Mouse (Mus musculus): ENCODE measurements around the gene Tbc1d5. TPM values are rescaled to one million over a fixed set of nuclear protein-coding genes. Genes with fewer than 3 reads are reported as not detected.

Gene Tbc1d5
- polyA plus RNA-seq, 1 experiment from 2014 or later = 10.4 TPM

- 93% methylated on average over 2 of the region's 2 CpGs for WGBS
- no peaks in the 10 kb centered on the region for H3K9me3 ChIP-seq
- ATAC-seq (ENCODE audit: low FRiP score, low read depth) = no peak
Measured at GRCm38 (mm10) chr17:50922308-50922707, 256.8 kb downstream of the Tbc1d5 start.

GRCm38 (mm10) chr17:50915216-50915615 lies 263.9 kb downstream of the Tbc1d5 start:
- Histone ChIP-seq H3K36me3 (no peaks in the 10 kb centered on the region; the same call in 1 of the 2 replicates), H3K9me3 (no peaks in the 10 kb centered on the region), H3K27ac (no peak overlapping the region), H3K4me1 (no peaks in the 10 kb centered on the region), H3K27me3 (no peaks in the 10 kb centered on the region), H3K9ac (no peak overlapping the region), H3K4me2 (replicated peaks) (no peak overlapping the region), H3K4me3 (no peak overlapping the region)
- no peak for ATAC-seq (ENCODE audit: low FRiP score, low read depth)
- 93% methylated on average over 2 of the region's 2 CpGs for WGBS

More at GRCm38 (mm10) chr17:50922308-50922707, 256.8 kb downstream of the Tbc1d5 start:
- Histone ChIP-seq H3K4me3 (no peak overlapping the region), H3K27me3 (no peaks in the 10 kb centered on the region), H3K27ac (no peak overlapping the region), H3K36me3 (no peaks in the 10 kb centered on the region), H3K4me2 (replicated peaks) (no peak overlapping the region), H3K4me1 (no peaks in the 10 kb centered on the region), H3K9ac (no peak overlapping the region)

DNA sequence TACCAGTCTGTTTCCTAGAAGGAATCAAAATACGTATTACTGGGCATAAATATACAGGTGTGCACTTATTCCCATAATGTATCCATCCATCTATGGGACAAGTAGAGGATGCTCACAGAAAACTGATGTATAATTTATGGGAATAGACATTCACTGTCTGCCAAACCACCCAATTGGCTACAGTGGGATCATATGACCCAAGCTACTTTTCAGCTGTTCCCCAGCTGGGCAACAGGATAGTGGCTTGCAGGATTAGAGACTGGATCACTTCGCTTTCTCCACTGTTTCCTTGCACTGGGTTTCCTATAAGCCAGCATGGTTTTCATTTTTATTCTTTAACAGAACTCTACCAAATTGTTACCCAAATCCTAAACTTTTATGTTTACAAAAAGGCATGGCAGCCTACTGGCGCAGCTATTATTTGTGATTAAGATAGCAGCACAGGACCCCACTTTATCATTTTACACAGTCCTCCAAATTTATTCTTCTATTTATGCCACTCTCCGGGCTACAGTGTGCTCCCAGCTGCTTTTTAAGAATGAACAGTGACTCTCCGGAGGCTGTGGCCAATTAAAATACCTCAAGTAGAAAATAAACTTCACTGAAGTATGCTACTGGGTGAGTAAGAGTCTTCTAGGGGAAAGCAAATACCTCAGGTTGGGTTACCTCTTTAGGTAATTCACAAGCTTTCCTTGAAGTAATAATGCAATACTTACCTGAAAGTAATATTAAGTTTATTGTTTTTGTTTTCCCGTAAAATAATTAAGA lies 270.4 kb downstream of the Tbc1d5 start:
- Histone ChIP-seq H3K27ac (no peak overlapping the region), H3K27me3 (no peaks in the 10 kb centered on the region), H3K36me3 (no peaks in the 10 kb centered on the region), H3K4me3 (no peak overlapping the region), H3K9me3 (no peaks in the 10 kb centered on the region), H3K4me1 (peaks cover 6% of the 10 kb centered on the region), H3K9ac (no peak overlapping the region), H3K4me2 (replicated peaks) (no peak overlapping the region)
- WGBS = 50% methylated on average over 6 of the region's 6 CpGs
- ATAC-seq (ENCODE audit: low FRiP score, low read depth) = peak; percentile 75

DNA sequence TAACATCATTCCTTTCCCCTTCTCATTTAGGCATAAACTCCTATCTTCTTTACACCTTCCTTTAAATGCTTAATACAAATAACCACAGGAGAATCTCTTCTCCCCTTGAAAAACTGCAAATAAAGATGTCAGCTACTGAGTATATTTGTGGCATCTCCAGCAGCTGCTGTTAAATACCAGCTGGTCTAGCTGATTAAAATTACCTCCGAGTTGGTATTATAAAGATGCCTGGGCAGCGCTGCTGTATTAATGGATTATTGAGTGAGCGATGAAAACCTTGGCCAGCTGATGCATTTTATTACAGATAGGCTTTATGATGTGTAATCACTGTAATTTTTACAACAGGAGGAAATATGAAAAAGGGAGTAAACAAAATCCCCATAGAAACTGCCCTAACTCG lies 271.0 kb downstream of the Tbc1d5 start:
- ATAC-seq (ENCODE audit: low FRiP score, low read depth) = no peak
- H3K36me3 ChIP-seq = no peaks in the 10 kb centered on the region

DNA sequence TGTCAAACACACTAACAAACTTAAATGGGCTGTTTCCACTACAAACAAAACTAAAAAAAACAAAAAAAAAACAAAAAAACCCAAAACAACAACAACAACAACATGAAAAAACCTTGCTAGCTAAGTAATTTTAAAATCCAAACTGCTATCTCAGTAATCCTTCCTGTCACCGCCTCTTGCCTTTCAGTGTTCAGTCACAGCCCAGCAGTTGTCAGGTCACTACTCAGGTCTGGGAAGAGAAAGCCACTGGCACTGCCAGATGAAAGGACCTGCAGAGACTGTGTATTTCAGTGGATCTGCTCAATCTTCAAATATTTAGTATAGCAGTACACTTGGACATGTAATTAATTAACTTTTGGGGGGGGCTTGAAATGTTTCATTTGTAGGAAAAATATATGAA lies 272.5 kb downstream of the Tbc1d5 start:
- Histone ChIP-seq H3K27ac (no peak overlapping the region), H3K9me3 (no peaks in the 10 kb centered on the region), H3K27me3 (no peaks in the 10 kb centered on the region), H3K4me3 (no peak overlapping the region), H3K4me2 (replicated peaks) (no peak overlapping the region), H3K4me1 (peaks cover 6% of the 10 kb centered on the region), H3K9ac (no peak overlapping the region), H3K36me3 (no peaks in the 10 kb centered on the region)
- no peak for ATAC-seq (ENCODE audit: low FRiP score, low read depth)
- 77% methylated on average over 1 of the region's 1 CpGs for WGBS

More for the DNA sequence above, 271.0 kb downstream of the Tbc1d5 start:
- Histone ChIP-seq H3K4me1 (peaks cover 6% of the 10 kb centered on the region), H3K4me2 (replicated peaks) (no peak overlapping the region), H3K9ac (no peak overlapping the region), H3K27me3 (no peaks in the 10 kb centered on the region), H3K27ac (no peak overlapping the region), H3K4me3 (no peak overlapping the region), H3K9me3 (no peaks in the 10 kb centered on the region)
- 62% methylated on average over 4 of the region's 4 CpGs for WGBS

GRCm38 (mm10) chr17:50904463-50904862 lies 274.7 kb downstream of the Tbc1d5 start:
- no peak overlapping the region for H3K9ac ChIP-seq
- H3K4me3 ChIP-seq = no peak overlapping the region
- no peaks in the 10 kb centered on the region for H3K9me3 ChIP-seq
- no peak overlapping the region for H3K27ac ChIP-seq
- peaks cover 6% of the 10 kb centered on the region for H3K4me1 ChIP-seq
- 74% methylated on average over 3 of the region's 3 CpGs for WGBS
- H3K27me3 ChIP-seq = no peaks in the 10 kb centered on the region
- H3K36me3 ChIP-seq = no peaks in the 10 kb centered on the region
- ATAC-seq (ENCODE audit: low FRiP score, low read depth) = no peak
- H3K4me2 ChIP-seq (replicated peaks) = no peak overlapping the region

DNA sequence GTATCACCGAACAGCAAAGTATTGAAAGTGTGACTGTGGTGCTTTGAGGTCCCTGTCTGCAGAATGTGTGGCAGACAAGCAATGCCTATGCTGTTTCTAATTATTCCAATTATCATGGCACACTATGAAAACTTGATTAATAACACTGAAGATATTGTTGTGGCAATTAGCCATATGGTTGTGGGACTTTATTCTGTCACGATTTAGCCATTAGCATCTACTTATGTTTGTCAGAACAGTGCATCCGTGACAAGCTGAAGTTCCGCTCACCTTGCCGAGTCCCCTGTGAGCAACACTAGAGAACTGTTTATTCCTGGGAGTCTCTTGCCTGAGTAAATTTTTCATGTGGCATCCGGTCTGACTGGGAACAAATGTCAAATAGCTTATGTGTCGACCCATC lies 281.3 kb downstream of the Tbc1d5 start:
- H3K9me3 ChIP-seq = no peaks in the 10 kb centered on the region
- no peak overlapping the region for H3K4me3 ChIP-seq
- no peak overlapping the region for H3K4me2 ChIP-seq (replicated peaks)
- H3K4me1 ChIP-seq = no peaks in the 10 kb centered on the region
- H3K9ac ChIP-seq = no peak overlapping the region
- H3K36me3 ChIP-seq = no peaks in the 10 kb centered on the region
- H3K27me3 ChIP-seq = no peaks in the 10 kb centered on the region
- WGBS = 85% methylated on average over 7 of the region's 7 CpGs
- ATAC-seq (ENCODE audit: low FRiP score, low read depth) = no peak
- H3K27ac ChIP-seq = no peak overlapping the region

DNA sequence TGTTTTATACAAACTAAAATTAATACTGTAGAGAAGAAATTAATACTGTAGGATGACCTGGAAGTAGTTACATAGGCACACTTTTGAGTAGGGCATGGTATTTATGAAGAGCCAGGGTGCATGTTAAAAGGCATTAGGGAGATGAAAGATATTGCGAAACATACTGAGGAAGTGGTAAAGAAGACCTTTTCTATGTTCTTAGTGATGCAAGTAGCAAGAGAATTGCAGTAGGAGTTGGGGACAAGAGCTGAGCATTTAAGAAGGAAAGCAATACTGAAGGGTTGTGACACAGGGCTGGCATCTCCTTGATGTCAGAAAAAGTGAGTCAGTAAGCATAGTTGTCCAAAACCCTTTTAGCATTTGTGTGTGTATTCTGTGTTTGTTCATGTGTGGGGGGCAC lies 289.7 kb downstream of the Tbc1d5 start:
- WGBS = 95% methylated on average over 1 of the region's 1 CpGs
- Histone ChIP-seq H3K36me3 (no peaks in the 10 kb centered on the region), H3K4me1 (no peaks in the 10 kb centered on the region), H3K27me3 (no peaks in the 10 kb centered on the region), H3K27ac (no peak overlapping the region), H3K9ac (no peak overlapping the region), H3K4me2 (replicated peaks) (no peak overlapping the region), H3K4me3 (no peak overlapping the region), H3K9me3 (no peaks in the 10 kb centered on the region)
- no peak for ATAC-seq (ENCODE audit: low FRiP score, low read depth)

GRCm38 (mm10) chr17:50879910-50880309 lies 299.2 kb downstream of the Tbc1d5 start:
- Histone ChIP-seq H3K9ac (no peak overlapping the region), H3K36me3 (no peaks in the 10 kb centered on the region), H3K9me3 (no peaks in the 10 kb centered on the region), H3K4me3 (no peak overlapping the region), H3K4me1 (no peaks in the 10 kb centered on the region), H3K27ac (no peak overlapping the region), H3K4me2 (replicated peaks) (no peak overlapping the region), H3K27me3 (no peaks in the 10 kb centered on the region)
- WGBS = 75% methylated on average over 4 of the region's 4 CpGs
- no peak for ATAC-seq (ENCODE audit: low FRiP score, low read depth)

- Histone ChIP-seq H3K4me2 (replicated peaks) (no peak overlapping the region), H3K27ac (no peak overlapping the region), H3K36me3 (no peaks in the 10 kb centered on the region), H3K9ac (no peak overlapping the region), H3K27me3 (no peaks in the 10 kb centered on the region), H3K4me1 (0 out of 2 replicates have a peak, but pooled peaks cover 6% of the 10 kb centered on the region), H3K9me3 (no peaks in the 10 kb centered on the region), H3K4me3 (no peak overlapping the region)
- WGBS = 80% methylated on average over 5 of the region's 5 CpGs
- ATAC-seq (ENCODE audit: low FRiP score, low read depth) = no peak
Measured at GRCm38 (mm10) chr17:50876451-50876850, 302.7 kb downstream of the Tbc1d5 start.

DNA sequence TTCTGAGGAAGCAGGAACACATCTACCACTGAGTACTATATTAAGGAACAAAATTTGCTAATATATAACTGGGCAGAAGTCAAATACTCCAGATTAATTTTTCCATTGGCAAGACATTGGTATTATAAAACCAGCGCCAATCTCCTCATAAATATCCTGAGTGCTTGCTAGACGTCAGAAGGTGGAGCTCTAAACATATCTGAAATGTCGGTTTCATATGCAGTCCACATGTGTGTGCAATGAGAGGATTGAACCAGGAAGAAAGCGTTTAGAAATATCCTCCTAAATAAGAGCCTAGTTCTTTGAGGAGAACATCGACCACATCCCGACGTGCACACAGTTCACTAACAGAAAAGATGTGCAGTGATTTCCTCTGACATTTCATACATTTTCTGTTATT lies 305.1 kb downstream of the Tbc1d5 start:
- no peaks in the 10 kb centered on the region for H3K36me3 ChIP-seq
- WGBS = 51% methylated on average over 7 of the region's 7 CpGs

DNA sequence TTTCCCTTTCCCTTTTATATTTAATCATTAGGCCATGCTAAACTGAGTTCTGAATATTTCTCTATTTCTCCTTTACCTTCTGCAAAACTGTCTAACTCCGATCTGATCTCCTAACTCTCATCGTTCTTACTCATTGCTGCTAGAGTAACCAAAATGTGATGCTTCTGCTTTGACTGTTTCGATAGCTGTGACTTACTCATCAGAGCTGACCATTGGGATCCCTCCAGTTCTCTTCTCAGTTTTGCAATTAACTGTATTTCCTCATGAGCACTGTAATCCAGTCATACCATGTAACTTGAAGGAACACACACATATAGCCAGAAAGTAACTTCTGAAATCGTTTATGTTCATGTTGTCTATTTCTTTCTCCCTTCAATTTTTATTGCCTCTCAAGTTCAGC lies 306.6 kb downstream of the Tbc1d5 start:
- ATAC-seq (ENCODE audit: low FRiP score, low read depth) = no peak
- no peak overlapping the region for H3K4me3 ChIP-seq
- no peaks in the 10 kb centered on the region for H3K9me3 ChIP-seq
- H3K4me2 ChIP-seq (replicated peaks) = no peak overlapping the region
- 0 out of 2 replicates have a peak, but pooled peaks cover 6% of the 10 kb centered on the region for H3K4me1 ChIP-seq
- no peaks in the 10 kb centered on the region for H3K27me3 ChIP-seq
- no peak overlapping the region for H3K9ac ChIP-seq
- H3K27ac ChIP-seq = no peak overlapping the region
- no peaks in the 10 kb centered on the region for H3K36me3 ChIP-seq
- WGBS = 88% methylated on average over 4 of the region's 4 CpGs

More for the DNA sequence above, 305.1 kb downstream of the Tbc1d5 start:
- ATAC-seq (ENCODE audit: low FRiP score, low read depth) = peak; percentile 69; the same call in 1 of the 2 replicates
- H3K9me3 ChIP-seq = no peaks in the 10 kb centered on the region
- H3K27ac ChIP-seq = no peak overlapping the region
- no peak overlapping the region for H3K4me3 ChIP-seq
- no peak overlapping the region for H3K4me2 ChIP-seq (replicated peaks)
- H3K27me3 ChIP-seq = no peaks in the 10 kb centered on the region
- H3K4me1 ChIP-seq = 0 out of 2 replicates have a peak, but pooled peaks cover 6% of the 10 kb centered on the region
- H3K9ac ChIP-seq = no peak overlapping the region

- no peak overlapping the region for H3K27ac ChIP-seq
- H3K9me3 ChIP-seq = no peaks in the 10 kb centered on the region
- H3K36me3 ChIP-seq = no peaks in the 10 kb centered on the region
- 95% methylated on average over 3 of the region's 3 CpGs for WGBS
- no peak overlapping the region for H3K4me2 ChIP-seq (replicated peaks)
- H3K9ac ChIP-seq = no peak overlapping the region
- no peaks in the 10 kb centered on the region for H3K4me1 ChIP-seq
- no peak overlapping the region for H3K4me3 ChIP-seq
- ATAC-seq (ENCODE audit: low FRiP score, low read depth) = no peak
- H3K27me3 ChIP-seq = no peaks in the 10 kb centered on the region
Measured at GRCm38 (mm10) chr17:50867297-50867696, 311.9 kb downstream of the Tbc1d5 start.

Data from limb, embryonic 13.5 days (tissue).